Mouse (Mus musculus): Measurements from ENCODE around the gene Itga1. TPM values are rescaled to one million over a fixed set of nuclear protein-coding genes. Genes with fewer than 3 reads are reported as not detected.

Itga1 gene
- polyA plus RNA-seq (2012; rRNA removed): 4.5 and 4.7 TPM in 2 replicates
- polyA plus RNA-seq (2014; fragmentation: Nextera tagmentation; extraction: Ambion mirVana): 8.4 and 11.9 TPM in 2 replicates

DNA sequence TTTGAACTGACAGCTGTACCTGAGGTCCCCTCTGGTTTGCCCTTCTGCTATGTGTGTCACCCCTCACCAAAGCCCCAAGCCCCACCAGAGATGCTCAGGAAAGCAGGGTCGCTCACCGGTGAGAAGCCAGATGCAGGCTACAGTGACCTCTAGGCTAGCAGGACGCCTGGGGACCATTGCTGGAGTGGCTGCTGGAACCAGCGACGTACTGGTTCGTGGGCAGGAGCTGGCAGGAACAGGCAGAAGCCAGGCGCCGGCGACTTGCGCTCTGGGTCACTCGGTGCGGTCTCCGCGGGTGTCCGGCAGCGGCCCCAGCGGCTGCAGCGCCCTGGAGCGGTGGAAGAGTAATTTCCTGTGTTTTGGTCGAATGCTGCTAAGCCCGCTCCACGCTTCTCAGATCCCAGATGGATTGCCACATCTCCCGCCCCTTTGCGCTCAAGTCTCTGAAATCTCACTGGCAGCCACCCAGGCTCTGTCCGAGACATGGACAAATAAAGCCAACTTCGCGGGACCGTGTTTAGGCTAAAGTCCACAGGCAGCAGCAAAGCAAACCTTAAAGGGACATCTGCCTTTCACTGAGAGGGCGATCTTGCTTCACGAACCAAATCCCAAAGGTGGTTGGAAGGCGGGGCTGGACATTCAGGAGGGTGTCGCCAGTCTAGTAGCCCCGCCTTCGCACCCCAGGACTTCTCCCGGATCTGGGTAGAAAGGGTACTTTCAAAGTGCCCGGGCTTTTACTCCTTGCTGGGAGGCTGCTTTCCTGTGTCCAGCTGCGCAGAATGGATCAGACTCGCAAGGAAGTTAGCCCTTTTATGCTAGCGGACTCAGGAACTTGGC lies at the start of gene Itga1, which contains the start of gene Gm49395:
Gene Itga1, minus strand, starts transcription at position 610 of the 837 bp plus-strand sequence.
Gene Gm49395, minus strand, starts transcription at position 567 of the 837 bp plus-strand sequence.
- Histone ChIP-seq H3K4me3 (replicated peaks; ENCODE audit: low read length) (peak within 1 kb of the TSS; percentile 59), H3K4me1 (ENCODE audit: control insufficient read depth, insufficient read depth, low read length) (0 out of 2 replicates have a peak, but pooled peaks cover 4% of the 10 kb centered on the region), H3K27ac (replicated peaks; ENCODE audit: low read depth, low read length) (peak within 1 kb of the TSS; percentile 58), H3K4me2 (replicated peaks; ENCODE audit: low read depth, low read length, severe bottlenecking) (peak within 1 kb of the TSS; percentile 93), H3K27me3 (ENCODE audit: control insufficient read depth, insufficient read depth, low read length) (no peaks in the 10 kb centered on the region), H3K9me3 (ENCODE audit: control insufficient read depth, low read length) (no peaks in the 10 kb centered on the region), H3K9ac (ENCODE audit: low read depth, low read length, severe bottlenecking) (peak within 1 kb of the TSS; percentile 64), H3K36me3 (ENCODE audit: control insufficient read depth, insufficient read depth, low read length) (no peaks in the 10 kb centered on the region)
- DNase-seq (ENCODE audit: low spot score) (peak; percentile 80), ATAC-seq (ENCODE audit: low FRiP score, low read depth) (peak; percentile 83)
- no peak for TF ChIP-seq POLR2A (IDR thresholded peaks at IDR 0.05; ENCODE audit: borderline replicate concordance, extremely low read depth, insufficient read depth, insufficient read length)
- WGBS: 2% methylated on average over 39 of the region's 39 CpGs

DNA sequence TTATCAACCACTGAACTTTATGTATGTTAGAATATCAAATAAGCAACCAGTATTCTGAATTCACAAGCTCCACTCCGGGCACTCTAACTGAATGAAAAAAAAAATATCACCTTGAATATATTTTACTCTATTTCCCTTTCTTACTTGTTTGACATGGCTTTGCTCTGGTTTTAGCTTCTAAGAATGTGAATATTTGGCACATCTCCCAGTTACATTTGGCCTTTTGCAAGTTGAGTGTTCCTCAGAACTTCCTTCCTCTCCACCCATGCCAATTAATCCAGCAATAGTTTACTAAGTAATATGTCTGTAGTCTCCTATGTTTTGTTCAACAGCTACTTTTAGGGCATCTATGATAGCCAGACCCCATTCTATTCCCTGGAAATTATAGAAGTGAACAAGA lies 48.8 kb upstream of the Itga1 start:
- no peaks in the 10 kb centered on the region for H3K4me1 ChIP-seq (ENCODE audit: control insufficient read depth, insufficient read depth, low read length)
- H3K9ac ChIP-seq (ENCODE audit: low read depth, low read length, severe bottlenecking): no peak overlapping the region
- H3K4me3 ChIP-seq (replicated peaks; ENCODE audit: low read length): no peak overlapping the region
- ATAC-seq (ENCODE audit: low FRiP score, low read depth) (no peak), DNase-seq (ENCODE audit: low spot score) (no peak)
- 88% methylated on average over 1 of the region's 1 CpGs for WGBS
- H3K36me3 ChIP-seq (ENCODE audit: control insufficient read depth, insufficient read depth, low read length): no peaks in the 10 kb centered on the region
- H3K27ac ChIP-seq (replicated peaks; ENCODE audit: low read depth, low read length): no peak overlapping the region
- no peaks in the 10 kb centered on the region for H3K9me3 ChIP-seq (ENCODE audit: control insufficient read depth, low read length)
- H3K27me3 ChIP-seq (ENCODE audit: control insufficient read depth, insufficient read depth, low read length): no peaks in the 10 kb centered on the region
- no peak for TF ChIP-seq POLR2A (IDR thresholded peaks at IDR 0.05; ENCODE audit: borderline replicate concordance, extremely low read depth, insufficient read depth, insufficient read length)
- no peak overlapping the region for H3K4me2 ChIP-seq (replicated peaks; ENCODE audit: low read depth, low read length, severe bottlenecking)

DNA sequence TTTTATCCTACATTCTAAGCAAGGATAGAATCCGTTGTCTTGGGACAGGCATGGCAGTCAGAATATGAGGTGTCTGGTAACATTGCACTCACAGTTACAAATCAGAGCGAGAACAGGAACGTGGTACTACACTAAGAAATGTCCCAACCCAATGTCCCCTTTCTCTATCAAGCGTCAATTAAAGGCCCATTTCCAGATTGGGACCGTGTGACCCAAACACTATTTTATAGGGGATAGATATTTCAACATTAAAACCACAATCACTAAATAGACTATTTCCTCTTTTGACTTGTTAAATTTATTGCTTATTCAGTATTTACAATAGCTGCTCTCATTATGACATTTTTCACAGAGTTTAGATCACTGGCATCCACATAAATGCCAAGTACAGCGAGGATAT lies 48.1 kb upstream of the Itga1 start:
- ATAC-seq (ENCODE audit: low FRiP score, low read depth): no peak
- TF ChIP-seq POLR2A (IDR thresholded peaks at IDR 0.05; ENCODE audit: borderline replicate concordance, extremely low read depth, insufficient read depth, insufficient read length): no peak
- H3K4me3 ChIP-seq (replicated peaks; ENCODE audit: low read length): no peak overlapping the region
- no peaks in the 10 kb centered on the region for H3K4me1 ChIP-seq (ENCODE audit: control insufficient read depth, insufficient read depth, low read length)
- H3K27ac ChIP-seq (replicated peaks; ENCODE audit: low read depth, low read length): no peak overlapping the region
- H3K4me2 ChIP-seq (replicated peaks; ENCODE audit: low read depth, low read length, severe bottlenecking): no peak overlapping the region
- no peaks in the 10 kb centered on the region for H3K27me3 ChIP-seq (ENCODE audit: control insufficient read depth, insufficient read depth, low read length)
- no peaks in the 10 kb centered on the region for H3K9me3 ChIP-seq (ENCODE audit: control insufficient read depth, low read length)
- H3K9ac ChIP-seq (ENCODE audit: low read depth, low read length, severe bottlenecking): no peak overlapping the region
- no peaks in the 10 kb centered on the region for H3K36me3 ChIP-seq (ENCODE audit: control insufficient read depth, insufficient read depth, low read length)
- no peak for DNase-seq (ENCODE audit: low spot score)
- 78% methylated on average over 6 of the region's 6 CpGs for WGBS

DNA sequence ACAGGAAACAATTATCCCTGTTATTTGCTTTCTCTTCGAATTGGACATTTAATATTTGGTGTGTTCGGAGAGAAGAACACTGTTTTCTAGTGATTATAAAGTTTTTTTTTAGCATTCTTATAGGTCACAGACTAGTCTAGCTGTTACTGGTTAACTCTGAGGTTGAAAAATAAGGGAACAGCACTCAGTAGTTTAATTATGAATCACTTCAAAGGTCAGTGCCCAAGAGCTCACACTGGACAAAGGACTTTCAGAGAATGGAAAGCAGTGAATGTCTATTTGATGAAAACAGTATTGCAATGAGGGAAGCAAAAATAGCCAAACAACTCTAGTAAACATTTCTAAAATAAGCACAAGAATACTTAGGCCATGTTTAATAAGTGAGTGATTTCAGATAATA lies 41.8 kb upstream of the Itga1 start:
- Histone ChIP-seq H3K27ac (replicated peaks; ENCODE audit: low read depth, low read length) (no peak overlapping the region), H3K4me2 (replicated peaks; ENCODE audit: low read depth, low read length, severe bottlenecking) (no peak overlapping the region), H3K4me1 (ENCODE audit: control insufficient read depth, insufficient read depth, low read length) (no peaks in the 10 kb centered on the region), H3K27me3 (ENCODE audit: control insufficient read depth, insufficient read depth, low read length) (no peaks in the 10 kb centered on the region), H3K9me3 (ENCODE audit: control insufficient read depth, low read length) (no peaks in the 10 kb centered on the region), H3K36me3 (ENCODE audit: control insufficient read depth, insufficient read depth, low read length) (no peaks in the 10 kb centered on the region), H3K4me3 (replicated peaks; ENCODE audit: low read length) (no peak overlapping the region), H3K9ac (ENCODE audit: low read depth, low read length, severe bottlenecking) (no peak overlapping the region)
- WGBS: 78% methylated on average over 2 of the region's 2 CpGs
- TF ChIP-seq POLR2A (IDR thresholded peaks at IDR 0.05; ENCODE audit: borderline replicate concordance, extremely low read depth, insufficient read depth, insufficient read length): no peak
- ATAC-seq (ENCODE audit: low FRiP score, low read depth) (no peak), DNase-seq (ENCODE audit: low spot score) (no peak)

DNA sequence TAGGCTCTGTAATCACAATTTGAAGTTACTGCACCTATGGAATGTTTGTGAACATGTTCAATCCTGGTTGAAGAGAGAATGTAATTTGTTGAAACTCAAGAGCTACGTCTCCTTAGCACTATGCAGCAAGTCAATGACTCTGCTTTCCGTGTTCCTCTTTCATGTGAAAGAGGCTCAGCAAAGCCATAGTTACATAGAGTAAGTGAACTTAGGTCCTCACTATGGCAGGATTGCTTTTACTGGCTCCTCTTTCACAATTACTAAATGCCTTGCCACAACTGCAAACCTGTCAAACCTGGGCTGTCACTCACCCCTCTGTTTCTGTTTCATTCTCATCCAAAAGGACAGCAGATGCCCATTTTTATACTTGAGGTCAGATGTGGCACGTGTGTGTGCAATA lies 40.3 kb upstream of the Itga1 start:
- 94% methylated on average over 3 of the region's 3 CpGs for WGBS
- DNase-seq (ENCODE audit: low spot score): no peak
- ATAC-seq (ENCODE audit: low FRiP score, low read depth): no peak

More for the DNA sequence above, 40.3 kb upstream of the Itga1 start:
- Histone ChIP-seq H3K9me3 (ENCODE audit: control insufficient read depth, low read length) (no peaks in the 10 kb centered on the region), H3K27ac (replicated peaks; ENCODE audit: low read depth, low read length) (no peak overlapping the region), H3K4me3 (replicated peaks; ENCODE audit: low read length) (no peak overlapping the region), H3K27me3 (ENCODE audit: control insufficient read depth, insufficient read depth, low read length) (no peaks in the 10 kb centered on the region), H3K36me3 (ENCODE audit: control insufficient read depth, insufficient read depth, low read length) (no peaks in the 10 kb centered on the region), H3K9ac (ENCODE audit: low read depth, low read length, severe bottlenecking) (no peak overlapping the region), H3K4me2 (replicated peaks; ENCODE audit: low read depth, low read length, severe bottlenecking) (no peak overlapping the region), H3K4me1 (ENCODE audit: control insufficient read depth, insufficient read depth, low read length) (no peaks in the 10 kb centered on the region)
- TF ChIP-seq POLR2A (IDR thresholded peaks at IDR 0.05; ENCODE audit: borderline replicate concordance, extremely low read depth, insufficient read depth, insufficient read length): no peak
